Mouse (Mus musculus): ENCODE results near the gene Dtnbp1. TPM values are rescaled to one million over a fixed set of nuclear protein-coding genes. Genes with fewer than 3 reads are reported as not detected.
A peak's percentile ranks its signal among the peaks of the same experiment; 100 is the strongest.

The Dtnbp1 gene
- polyA plus RNA-seq, 1 experiment = 109 TPM

GRCm38 (mm10) chr13:44913560-44913959, 88.4 kb downstream of the Dtnbp1 start:
- TF ChIP-seq POLR2A (IDR thresholded peaks at IDR 0.05; ENCODE audit: borderline replicate concordance, insufficient read depth, low read length) (no peak), CTCF (IDR thresholded peaks at IDR 0.05; ENCODE audit: borderline replicate concordance, insufficient read depth, low read depth, low read length) (peak; percentile 52)
- no peak for DNase-seq
- peaks cover 30% of the 10 kb centered on the region for H3K4me1 ChIP-seq (ENCODE audit: control insufficient read depth, insufficient read depth, low read length)
- no peak overlapping the region for H3K27ac ChIP-seq (ENCODE audit: insufficient read depth, low read length)
- WGBS = 49% methylated on average over 7 of the region's 7 CpGs
- H3K27me3 ChIP-seq (ENCODE audit: control insufficient read depth, insufficient read depth, low read length) = no peaks in the 10 kb centered on the region
- no peak overlapping the region for H3K4me3 ChIP-seq (replicated peaks; ENCODE audit: insufficient read depth, low read depth, low read length)

GRCm38 (mm10) chr13:44912851-44913250, 89.1 kb downstream of the Dtnbp1 start:
- peak; percentile 74 to 78 for DNase-seq
- H3K27ac ChIP-seq (ENCODE audit: insufficient read depth, low read length) = no peak overlapping the region
- WGBS = 15% methylated on average over 2 of the region's 2 CpGs

GRCm38 (mm10) chr13:44908790-44909189, 93.2 kb downstream of the Dtnbp1 start:
- peaks cover 58% of the 10 kb centered on the region for H3K4me1 ChIP-seq (ENCODE audit: control insufficient read depth, insufficient read depth, low read length)
- 66% methylated on average over 1 of the region's 1 CpGs for WGBS
- H3K4me3 ChIP-seq (replicated peaks; ENCODE audit: insufficient read depth, low read depth, low read length) = no peak overlapping the region
- H3K27me3 ChIP-seq (ENCODE audit: control insufficient read depth, insufficient read depth, low read length) = no peaks in the 10 kb centered on the region
- no peak for TF ChIP-seq POLR2A (IDR thresholded peaks at IDR 0.05; ENCODE audit: borderline replicate concordance, insufficient read depth, low read length)
- DNase-seq = no peak
- H3K27ac ChIP-seq (ENCODE audit: insufficient read depth, low read length) = no peak overlapping the region

More at GRCm38 (mm10) chr13:44912851-44913250, 89.1 kb downstream of the Dtnbp1 start:
- H3K27me3 ChIP-seq (ENCODE audit: control insufficient read depth, insufficient read depth, low read length) = no peaks in the 10 kb centered on the region
- no peak for TF ChIP-seq CTCF (IDR thresholded peaks at IDR 0.05; ENCODE audit: borderline replicate concordance, insufficient read depth, low read depth, low read length)
- TF ChIP-seq POLR2A (IDR thresholded peaks at IDR 0.05; ENCODE audit: borderline replicate concordance, insufficient read depth, low read length) = no peak
- no peak overlapping the region for H3K4me3 ChIP-seq (replicated peaks; ENCODE audit: insufficient read depth, low read depth, low read length)
- H3K4me1 ChIP-seq (ENCODE audit: control insufficient read depth, insufficient read depth, low read length) = peaks cover 30% of the 10 kb centered on the region

GRCm38 (mm10) chr13:44907702-44908101, 94.2 kb downstream of the Dtnbp1 start:
- Histone ChIP-seq H3K27me3 (ENCODE audit: control insufficient read depth, insufficient read depth, low read length) (no peaks in the 10 kb centered on the region), H3K4me3 (replicated peaks; ENCODE audit: insufficient read depth, low read depth, low read length) (no peak overlapping the region), H3K27ac (ENCODE audit: insufficient read depth, low read length) (no peak overlapping the region), H3K4me1 (ENCODE audit: control insufficient read depth, insufficient read depth, low read length) (peaks cover 52% of the 10 kb centered on the region)
- TF ChIP-seq POLR2A (IDR thresholded peaks at IDR 0.05; ENCODE audit: borderline replicate concordance, insufficient read depth, low read length) (no peak), CTCF (IDR thresholded peaks at IDR 0.05; ENCODE audit: borderline replicate concordance, insufficient read depth, low read depth, low read length) (no peak)
- DNase-seq = peak; percentile 87 to 90
- under 1% methylated on average over 6 of the region's 6 CpGs for WGBS

- WGBS = 11% methylated on average over 11 of the region's 11 CpGs
- Histone ChIP-seq H3K27ac (ENCODE audit: insufficient read depth, low read length) (peak overlapping the region; percentile 72; the same call in 1 of the 2 replicates), H3K4me3 (replicated peaks; ENCODE audit: insufficient read depth, low read depth, low read length) (no peak overlapping the region), H3K4me1 (ENCODE audit: control insufficient read depth, insufficient read depth, low read length) (peaks cover 55% of the 10 kb centered on the region), H3K27me3 (ENCODE audit: control insufficient read depth, insufficient read depth, low read length) (no peaks in the 10 kb centered on the region)
- DNase-seq = peak; percentile 83 to 90
- TF ChIP-seq CTCF (IDR thresholded peaks at IDR 0.05; ENCODE audit: borderline replicate concordance, insufficient read depth, low read depth, low read length) (no peak), POLR2A (IDR thresholded peaks at IDR 0.05; ENCODE audit: borderline replicate concordance, insufficient read depth, low read length) (no peak)
These were observed 95.8 kb downstream of the Dtnbp1 start for GRCm38 (mm10) chr13:44906141-44906540.

GRCm38 (mm10) chr13:44904271-44904670, 97.7 kb downstream of the Dtnbp1 start:
- Histone ChIP-seq H3K27ac (ENCODE audit: insufficient read depth, low read length) (no peak overlapping the region), H3K4me3 (replicated peaks; ENCODE audit: insufficient read depth, low read depth, low read length) (no peak overlapping the region), H3K27me3 (ENCODE audit: control insufficient read depth, insufficient read depth, low read length) (no peaks in the 10 kb centered on the region), H3K4me1 (ENCODE audit: control insufficient read depth, insufficient read depth, low read length) (peaks cover 61% of the 10 kb centered on the region)
- TF ChIP-seq POLR2A (IDR thresholded peaks at IDR 0.05; ENCODE audit: borderline replicate concordance, insufficient read depth, low read length) (no peak), CTCF (IDR thresholded peaks at IDR 0.05; ENCODE audit: borderline replicate concordance, insufficient read depth, low read depth, low read length) (no peak)
- DNase-seq = no peak
- WGBS = 24% methylated on average over 1 of the region's 1 CpGs

GRCm38 (mm10) chr13:44903416-44903815, 98.5 kb downstream of the Dtnbp1 start:
- H3K27ac ChIP-seq (ENCODE audit: insufficient read depth, low read length) = no peak overlapping the region
- TF ChIP-seq POLR2A (IDR thresholded peaks at IDR 0.05; ENCODE audit: borderline replicate concordance, insufficient read depth, low read length) (no peak), CTCF (IDR thresholded peaks at IDR 0.05; ENCODE audit: borderline replicate concordance, insufficient read depth, low read depth, low read length) (no peak)

GRCm38 (mm10) chr13:44902299-44902698, 99.6 kb downstream of the Dtnbp1 start:
- Histone ChIP-seq H3K4me3 (replicated peaks; ENCODE audit: insufficient read depth, low read depth, low read length) (no peak overlapping the region), H3K27me3 (ENCODE audit: control insufficient read depth, insufficient read depth, low read length) (no peaks in the 10 kb centered on the region), H3K27ac (ENCODE audit: insufficient read depth, low read length) (no peak overlapping the region), H3K4me1 (ENCODE audit: control insufficient read depth, insufficient read depth, low read length) (peaks cover 46% of the 10 kb centered on the region)
- peak in 1 of 2 experiments; percentile 47 for DNase-seq
- 40% methylated on average over 6 of the region's 6 CpGs for WGBS
- TF ChIP-seq CTCF (IDR thresholded peaks at IDR 0.05; ENCODE audit: borderline replicate concordance, insufficient read depth, low read depth, low read length) (no peak), POLR2A (IDR thresholded peaks at IDR 0.05; ENCODE audit: borderline replicate concordance, insufficient read depth, low read length) (no peak)

More at GRCm38 (mm10) chr13:44903416-44903815, 98.5 kb downstream of the Dtnbp1 start:
- Histone ChIP-seq H3K4me3 (replicated peaks; ENCODE audit: insufficient read depth, low read depth, low read length) (no peak overlapping the region), H3K27me3 (ENCODE audit: control insufficient read depth, insufficient read depth, low read length) (no peaks in the 10 kb centered on the region), H3K4me1 (ENCODE audit: control insufficient read depth, insufficient read depth, low read length) (peaks cover 57% of the 10 kb centered on the region)
- no peak for DNase-seq

All from cerebellum, adult 2 months (tissue).